Mouse (Mus musculus) bone marrow, adult 2 months (tissue): ENCODE results near the gene Msrb1.

Experiments used
- CTCF ChIP-seq: fragments of 200-500 bp; IDR thresholded peaks from 2 replicates; pipeline ENCODE4 v1.5.1; 2011; ENCODE audit warnings: low read length, control low read depth; ENCODE audit not compliant: control insufficient read depth, insufficient read depth
- POLR2A ChIP-seq: fragments of 200-500 bp; IDR thresholded peaks from 2 replicates; pipeline ENCODE4 v1.6.1; 2011; ENCODE audit warnings: low read depth, mild to moderate bottlenecking, control low read depth, low read length, borderline replicate concordance; ENCODE audit not compliant: control insufficient read depth

- no peak for TF ChIP-seq CTCF
- no peak for TF ChIP-seq POLR2A
Observed at GRCm38 (mm10) chr17:24705821-24706220, 30.6 kb upstream of the Msrb1 start.
